Mouse (Mus musculus): Measurements from ENCODE around the gene Smarcd1. TPM values are rescaled to one million over a fixed set of nuclear protein-coding genes. Genes with fewer than 3 reads are reported as not detected.
A peak's percentile ranks its signal among the peaks of the same experiment; 100 is the strongest.

Gene Smarcd1
- total and polyA plus RNA-seq, 2 experiments from 2014 or later, result 16.8 to 35.7 TPM

- Histone ChIP-seq H3K9ac (replicated peaks; ENCODE audit: low read depth, low read length) (no peak overlapping the region), H3K27me3 (ENCODE audit: control insufficient read depth, insufficient read depth, low read length) (0 out of 2 replicates have a peak, but pooled peaks cover 7% of the 10 kb centered on the region), H3K9me3 (replicated peaks; ENCODE audit: control insufficient read depth, low read length) (no peaks in the 10 kb centered on the region), H3K4me2 (ENCODE audit: low read depth, low read length) (no peak overlapping the region), H3K36me3 (replicated peaks; ENCODE audit: control insufficient read depth, insufficient read depth, low read length) (no peaks in the 10 kb centered on the region), H3K4me1 (ENCODE audit: control insufficient read depth, insufficient read depth) (no peaks in the 10 kb centered on the region), H3K27ac (ENCODE audit: low read depth) (no peak overlapping the region), H3K4me3 (ENCODE audit: low read depth, low read length) (no peak overlapping the region)
- 3% methylated on average over 4 of the region's 4 CpGs for WGBS
- DNase-seq (ENCODE audit: low spot score) (peak; percentile 76), ATAC-seq (ENCODE audit: insufficient read depth, low read depth) (peak; percentile 49; the same call in 1 of the 2 replicates)
- TF ChIP-seq CTCF (IDR thresholded peaks at IDR 0.05; ENCODE audit: low read depth) (peak; percentile 91), EP300 (IDR thresholded peaks at IDR 0.05; ENCODE audit: low read depth) (no peak)
Measured at GRCm38 (mm10) chr15:99688712-99689111, 13.2 kb upstream of the Smarcd1 start.

- Histone ChIP-seq H3K9me3 (replicated peaks; ENCODE audit: control insufficient read depth, low read length) (no peaks in the 10 kb centered on the region), H3K27me3 (ENCODE audit: control insufficient read depth, insufficient read depth, low read length) (0 out of 2 replicates have a peak, but pooled peaks cover 7% of the 10 kb centered on the region), H3K9ac (replicated peaks; ENCODE audit: low read depth, low read length) (no peak overlapping the region), H3K4me1 (ENCODE audit: control insufficient read depth, insufficient read depth) (no peaks in the 10 kb centered on the region), H3K4me2 (ENCODE audit: low read depth, low read length) (no peak overlapping the region), H3K36me3 (replicated peaks; ENCODE audit: control insufficient read depth, insufficient read depth, low read length) (no peaks in the 10 kb centered on the region), H3K4me3 (ENCODE audit: low read depth, low read length) (no peak overlapping the region), H3K27ac (ENCODE audit: low read depth) (no peak overlapping the region)
- TF ChIP-seq EP300 (IDR thresholded peaks at IDR 0.05; ENCODE audit: low read depth) (no peak), CTCF (IDR thresholded peaks at IDR 0.05; ENCODE audit: low read depth) (no peak)
- DNase-seq (ENCODE audit: low spot score) (no peak), ATAC-seq (ENCODE audit: insufficient read depth, low read depth) (no peak)
- WGBS, result 24% methylated on average over 4 of the region's 4 CpGs
Measured at GRCm38 (mm10) chr15:99690924-99691323, 11.0 kb upstream of the Smarcd1 start.

GRCm38 (mm10) chr15:99691976-99692375, 10.0 kb upstream of the Smarcd1 start:
- 57% methylated on average over 9 of the region's 9 CpGs for whole genome bisulfite sequencing
- H3K4me1 ChIP-seq (ENCODE audit: control insufficient read depth, insufficient read depth), result no peaks in the 10 kb centered on the region
- no peaks in the 10 kb centered on the region for H3K36me3 ChIP-seq (replicated peaks; ENCODE audit: control insufficient read depth, insufficient read depth, low read length)
- H3K9ac ChIP-seq (replicated peaks; ENCODE audit: low read depth, low read length), result no peak overlapping the region
- H3K4me3 ChIP-seq (ENCODE audit: low read depth, low read length), result no peak overlapping the region
- DNase-seq (ENCODE audit: low spot score) (no peak), ATAC-seq (ENCODE audit: insufficient read depth, low read depth) (no peak)
- H3K27me3 ChIP-seq (ENCODE audit: control insufficient read depth, insufficient read depth, low read length), result peaks cover 14% of the 10 kb centered on the region; the same call in 1 of the 2 replicates
- H3K4me2 ChIP-seq (ENCODE audit: low read depth, low read length), result no peak overlapping the region
- TF ChIP-seq EP300 (IDR thresholded peaks at IDR 0.05; ENCODE audit: low read depth), result no peak
- no peak for TF ChIP-seq CTCF (IDR thresholded peaks at IDR 0.05; ENCODE audit: low read depth)
- H3K9me3 ChIP-seq (replicated peaks; ENCODE audit: control insufficient read depth, low read length), result no peaks in the 10 kb centered on the region
- H3K27ac ChIP-seq (ENCODE audit: low read depth), result no peak overlapping the region

GRCm38 (mm10) chr15:99697309-99697708, 4.6 kb upstream of the Smarcd1 start:
- no peak for TF ChIP-seq CTCF (IDR thresholded peaks at IDR 0.05; ENCODE audit: low read depth)
- no peak for TF ChIP-seq EP300 (IDR thresholded peaks at IDR 0.05; ENCODE audit: low read depth)
- no peak for ATAC-seq (ENCODE audit: insufficient read depth, low read depth)
- Histone ChIP-seq H3K27ac (ENCODE audit: low read depth) (no peak overlapping the region), H3K36me3 (replicated peaks; ENCODE audit: control insufficient read depth, insufficient read depth, low read length) (no peaks in the 10 kb centered on the region), H3K9ac (replicated peaks; ENCODE audit: low read depth, low read length) (no peak overlapping the region), H3K4me1 (ENCODE audit: control insufficient read depth, insufficient read depth) (peaks cover 6% of the 10 kb centered on the region; the same call in 1 of the 2 replicates), H3K9me3 (replicated peaks; ENCODE audit: control insufficient read depth, low read length) (no peaks in the 10 kb centered on the region), H3K4me2 (ENCODE audit: low read depth, low read length) (no peak overlapping the region), H3K27me3 (ENCODE audit: control insufficient read depth, insufficient read depth, low read length) (peaks cover 8% of the 10 kb centered on the region; the same call in 1 of the 2 replicates), H3K4me3 (ENCODE audit: low read depth, low read length) (no peak overlapping the region)
- 14% methylated on average over 2 of the region's 2 CpGs for WGBS
- DNase-seq (ENCODE audit: low spot score), result no peak

- Histone ChIP-seq H3K27ac (ENCODE audit: low read depth) (no peak overlapping the region), H3K9ac (replicated peaks; ENCODE audit: low read depth, low read length) (no peak overlapping the region), H3K36me3 (replicated peaks; ENCODE audit: control insufficient read depth, insufficient read depth, low read length) (no peaks in the 10 kb centered on the region), H3K4me1 (ENCODE audit: control insufficient read depth, insufficient read depth) (peaks cover 16% of the 10 kb centered on the region), H3K9me3 (replicated peaks; ENCODE audit: control insufficient read depth, low read length) (no peaks in the 10 kb centered on the region), H3K4me3 (ENCODE audit: low read depth, low read length) (no peak overlapping the region), H3K27me3 (ENCODE audit: control insufficient read depth, insufficient read depth, low read length) (peaks cover 8% of the 10 kb centered on the region; the same call in 1 of the 2 replicates), H3K4me2 (ENCODE audit: low read depth, low read length) (no peak overlapping the region)
- TF ChIP-seq CTCF (IDR thresholded peaks at IDR 0.05; ENCODE audit: low read depth), result no peak
- TF ChIP-seq EP300 (IDR thresholded peaks at IDR 0.05; ENCODE audit: low read depth), result no peak
- ATAC-seq (ENCODE audit: insufficient read depth, low read depth) (no peak), DNase-seq (ENCODE audit: low spot score) (no peak)
- 35% methylated on average over 20 of the region's 20 CpGs for WGBS
Measured at GRCm38 (mm10) chr15:99698533-99699085, 3.3 kb upstream of the Smarcd1 start.

GRCm38 (mm10) chr15:99699715-99700114, 2.2 kb upstream of the Smarcd1 start:
- peaks cover 8% of the 10 kb centered on the region; the same call in 1 of the 2 replicates for H3K27me3 ChIP-seq (ENCODE audit: control insufficient read depth, insufficient read depth, low read length)
- ATAC-seq (ENCODE audit: insufficient read depth, low read depth) (no peak), DNase-seq (ENCODE audit: low spot score) (no peak)
- no peak overlapping the region for H3K4me3 ChIP-seq (ENCODE audit: low read depth, low read length)
- peaks cover 27% of the 10 kb centered on the region for H3K4me1 ChIP-seq (ENCODE audit: control insufficient read depth, insufficient read depth)
- no peaks in the 10 kb centered on the region for H3K36me3 ChIP-seq (replicated peaks; ENCODE audit: control insufficient read depth, insufficient read depth, low read length)
- no peak overlapping the region; the same call in 1 of the 2 replicates for H3K9ac ChIP-seq (replicated peaks; ENCODE audit: low read depth, low read length)
- no peak overlapping the region for H3K4me2 ChIP-seq (ENCODE audit: low read depth, low read length)
- 76% methylated on average over 10 of the region's 10 CpGs for WGBS
- TF ChIP-seq CTCF (IDR thresholded peaks at IDR 0.05; ENCODE audit: low read depth) (no peak), EP300 (IDR thresholded peaks at IDR 0.05; ENCODE audit: low read depth) (no peak)
- H3K9me3 ChIP-seq (replicated peaks; ENCODE audit: control insufficient read depth, low read length), result no peaks in the 10 kb centered on the region
- no peak overlapping the region for H3K27ac ChIP-seq (ENCODE audit: low read depth)
